26 mouse cellular contexts compared by ENCODE assay signal in the genomic region with DNA sequence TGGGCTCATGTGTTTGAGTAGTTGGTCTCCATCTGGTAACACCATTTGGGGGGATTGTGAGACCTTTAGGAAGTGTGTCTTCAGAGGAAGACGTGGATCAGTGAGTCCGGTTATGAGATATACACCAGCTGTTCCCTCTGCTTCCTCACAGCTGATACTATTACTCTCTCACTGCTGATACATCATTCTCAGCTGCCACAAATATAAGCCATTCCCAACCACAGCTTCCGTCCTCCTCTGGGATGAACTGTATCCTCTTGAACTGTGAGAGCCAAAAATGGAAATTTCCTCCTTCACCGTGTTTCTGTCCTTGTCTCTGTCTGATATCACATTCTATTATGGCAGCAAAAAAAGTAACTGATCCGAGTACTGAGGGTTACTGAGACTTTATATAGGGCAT. TPM values are rescaled to one million over a fixed set of nuclear protein-coding genes. Genes with fewer than 3 reads are reported as not detected.
DNase-seq lines count a peak whose midpoint lies in the region; ATAC-seq lines count a peak whose summit lies in the region.
"Had no signal": no experiment of that assay in that cellular context is flagged by ENCODE, and none has a peak within 500 bp of the region (broad histone marks: within the 10 kb centered on the region; RNA-seq: fewer than 3 reads in every experiment).

No protein-coding gene starts in this region.

- no peak overlapping the region for H3K4me2 ChIP-seq in lung, embryonic 16.5 days (ENCODE audit: low read depth, low read length)
- H3K4me2 ChIP-seq in liver, embryonic 11.5 days: no peak overlapping the region
- H3K4me2 ChIP-seq: forebrain, embryonic 15.5 days; heart, embryonic 12.5 days; heart, embryonic 15.5 days; hindbrain, embryonic 14.5 days had no signal

- no peaks in the 10 kb centered on the region for H3K27me3 ChIP-seq in lung, embryonic 16.5 days (ENCODE audit: control insufficient read depth, insufficient read depth, low read depth, low read length)
- H3K27me3 ChIP-seq in liver, embryonic 11.5 days (replicated peaks; ENCODE audit: control insufficient read depth, insufficient read depth, low read length): no peaks in the 10 kb centered on the region
- H3K27me3 ChIP-seq: forebrain, embryonic 15.5 days; heart, embryonic 12.5 days; heart, embryonic 15.5 days had no signal

- no peak overlapping the region for H3K9ac ChIP-seq in lung, embryonic 16.5 days (ENCODE audit: low read length)
- no peak overlapping the region for H3K9ac ChIP-seq in liver, embryonic 11.5 days (ENCODE audit: low read depth, low read length)
- H3K9ac ChIP-seq: forebrain, embryonic 15.5 days; heart, embryonic 12.5 days; heart, embryonic 15.5 days; hindbrain, embryonic 14.5 days had no signal

- no peak overlapping the region for H3K4me3 ChIP-seq in lung, embryonic 16.5 days (ENCODE audit: low read length)
- no peak overlapping the region for H3K4me3 ChIP-seq in liver, embryonic 11.5 days (ENCODE audit: low read depth, low read length)
- H3K4me3 ChIP-seq: forebrain, embryonic 10.5 days; forebrain, embryonic 15.5 days; gastrocnemius, adult 2 months; heart, embryonic 12.5 days; heart, embryonic 15.5 days had no signal

- WGBS in lung, embryonic 16.5 days: 39% methylated on average over 5 of the region's 5 CpGs
- 73% methylated on average over 5 of the region's 5 CpGs for WGBS in liver, embryonic 11.5 days

- no peaks in the 10 kb centered on the region for H3K36me3 ChIP-seq in lung, embryonic 16.5 days (ENCODE audit: control insufficient read depth, insufficient read depth, low read length)
- no peaks in the 10 kb centered on the region for H3K36me3 ChIP-seq in liver, embryonic 11.5 days (ENCODE audit: control insufficient read depth, insufficient read depth, low read length)
- H3K36me3 ChIP-seq: forebrain, embryonic 10.5 days; forebrain, embryonic 15.5 days; heart, embryonic 12.5 days; heart, embryonic 15.5 days had no signal

- H3K9me3 ChIP-seq in lung, embryonic 16.5 days (ENCODE audit: control insufficient read depth, low read length): no peaks in the 10 kb centered on the region; the same call in 1 of the 2 replicates
- H3K9me3 ChIP-seq in liver, embryonic 11.5 days (ENCODE audit: control insufficient read depth, low read length): no peaks in the 10 kb centered on the region
- H3K9me3 ChIP-seq: forebrain, embryonic 10.5 days; forebrain, embryonic 15.5 days; heart, embryonic 12.5 days; heart, embryonic 15.5 days had no signal

- H3K27ac ChIP-seq in lung, embryonic 16.5 days (ENCODE audit: low read length): no peak overlapping the region
- H3K27ac ChIP-seq in liver, embryonic 11.5 days (ENCODE audit: low read depth, low read length): no peak overlapping the region
- H3K27ac ChIP-seq: forebrain, embryonic 10.5 days; forebrain, embryonic 15.5 days; gastrocnemius, adult 2 months; heart, embryonic 15.5 days; hindbrain, embryonic 14.5 days; hindbrain, postnatal 0 days had no signal

- peak; percentile 62 for ATAC-seq in frontal cortex, adult (ENCODE audit: low TSS enrichment)
- ATAC-seq in lung, embryonic 16.5 days (ENCODE audit: low read depth): 0 out of 2 replicates have a peak, but pooled peaks have one; percentile 52
- no peak for ATAC-seq in liver, embryonic 11.5 days (replicated peaks; ENCODE audit: low FRiP score)
- ATAC-seq: CD4-positive, CD25-positive, alpha-beta regulatory T cell, adult 4 months; forebrain, embryonic 15.5 days; hindbrain, postnatal 0 days; inflammation-experienced regulatory T-cells, adult 6 months had no signal

- peaks cover 3% of the 10 kb centered on the region; the same call in 1 of the 2 replicates for H3K4me1 ChIP-seq in lung, embryonic 16.5 days (replicated peaks; ENCODE audit: control insufficient read depth, insufficient read depth, low read length)
- H3K4me1 ChIP-seq in liver, embryonic 11.5 days (replicated peaks; ENCODE audit: control insufficient read depth, insufficient read depth, low read length): peaks cover 7% of the 10 kb centered on the region
- H3K4me1 ChIP-seq: forebrain, embryonic 15.5 days had no signal

- DNase-seq in frontal cortex, postnatal 14 days (ENCODE audit: low spot score in 2 of 2): no peak
- DNase-seq in lung, postnatal 25 days (ENCODE audit: low spot score): no peak
- DNase-seq in brain, adult 2 months (ENCODE audit: low read depth, low spot score): peak; percentile 15
- DNase-seq in cerebellum, adult 9-11 months: no peak
- DNase-seq in liver, embryonic 11.5 days (ENCODE audit: low spot score): no peak
- DNase-seq: adrenal gland, adult 2 months; adrenal gland, postnatal 14 days; B cell, adult 2 months; cerebellum, adult 11-12 months; cerebellum, adult 8-10 months; cerebellum, postnatal 14 days; gastrocnemius, adult 2 months; gastrocnemius, postnatal 14 days; heart, adult 18-20 months; heart, postnatal 10 days; heart, postnatal 4 days had no signal

RNA-seq across cellular contexts. Expression of gene Ripor2, which starts 28.9 kb away (rescaled TPM):
- polyA plus RNA-seq in lung, embryonic 16.5 days (2015; fragmentation: Nextera tagmentation; extraction: Ambion mirVana): 4.3 and 5.0 TPM in 2 replicates
- polyA plus RNA-seq in liver, embryonic 11.5 days (2014; fragmentation: Nextera tagmentation; extraction: Ambion mirVana): 9.4 and 11.4 TPM in 2 replicates
